Mouse (Mus musculus) thymus, adult 18-20 months (tissue): Measurements from ENCODE around the gene Etnk1.
A peak's percentile ranks its signal among the peaks of the same experiment; 100 is the strongest.
"Not testable (repeated sequence)": the region's sequence is repeated elsewhere in the genome, so short reads cannot be mapped to it uniquely, and the experiment has no call there.

ENCODE experiments used
- DNase-seq, 2 experiments: peaks; one replicate each; pipeline ENCODE4 v3.0.0; 2022; ENCODE audit warnings: mixed read lengths in 2 of 2

Etnk1 gene

GRCm38 (mm10) chr6:143151081-143151995, 15.7 kb upstream of the Etnk1 start:
- DNase-seq = not testable (repeated sequence)

- no peak for DNase-seq
These were observed 14.6 kb upstream of the Etnk1 start for GRCm38 (mm10) chr6:143152321-143152827.

- DNase-seq = no peak
These were observed 13.9 kb upstream of the Etnk1 start for GRCm38 (mm10) chr6:143153160-143153559.

- no peak for DNase-seq
These were observed 13.1 kb upstream of the Etnk1 start for GRCm38 (mm10) chr6:143153751-143154494.

- DNase-seq = no peak
These were observed 12.1 kb upstream of the Etnk1 start for GRCm38 (mm10) chr6:143154885-143155284.

- DNase-seq = no peak
These were observed 11.0 kb upstream of the Etnk1 start for GRCm38 (mm10) chr6:143155996-143156395.

- peak in 1 of 2 experiments; percentile 52 for DNase-seq
These were observed 10.3 kb upstream of the Etnk1 start for GRCm38 (mm10) chr6:143156684-143157083.

- no peak for DNase-seq
These were observed 9.6 kb upstream of the Etnk1 start for GRCm38 (mm10) chr6:143157401-143157800.

GRCm38 (mm10) chr6:143160572-143161231, 6.3 kb upstream of the Etnk1 start:
- no peak for DNase-seq

GRCm38 (mm10) chr6:143162161-143162877, 4.7 kb upstream of the Etnk1 start:
- peak; percentile 60 to 67 for DNase-seq

GRCm38 (mm10) chr6:143163956-143164905, 2.8 kb upstream of the Etnk1 start:
- DNase-seq = no peak

GRCm38 (mm10) chr6:143164906-143165255, 2.1 kb upstream of the Etnk1 start:
- DNase-seq = no peak

- DNase-seq = no peak
These were observed 1.4 kb upstream of the Etnk1 start for GRCm38 (mm10) chr6:143165404-143166257.

GRCm38 (mm10) chr6:143167409-143167919, 443 bp downstream of the Etnk1 start:
- no peak for DNase-seq

- DNase-seq = no peak
These were observed 1.1 kb downstream of the Etnk1 start for GRCm38 (mm10) chr6:143167981-143168674.

- DNase-seq = no peak
These were observed 2.4 kb downstream of the Etnk1 start for GRCm38 (mm10) chr6:143169385-143169784.

GRCm38 (mm10) chr6:143170166-143170960, 3.3 kb downstream of the Etnk1 start:
- no peak for DNase-seq

GRCm38 (mm10) chr6:143171066-143171465, 4.0 kb downstream of the Etnk1 start:
- DNase-seq = no peak
